Mouse (Mus musculus) embryonic facial prominence, embryonic 12.5 days (tissue): ENCODE data around the gene Scarb1. TPM values are rescaled to one million over a fixed set of nuclear protein-coding genes. Genes with fewer than 3 reads are reported as not detected.

Source experiments
- ATAC-seq: fragments of 200-750 bp; cut with Nextera tagmentation; 2 replicates; pipeline ENCODE4 v1.8.0; 2017; ENCODE audit not compliant: insufficient number of reproducible peaks, insufficient read depth, low FRiP score, low TSS enrichment
- H3K27ac ChIP-seq: fragments of 300-500 bp; sonication (generic); 2 replicates; pipeline ENCODE4 v1.5.1; 2016; ENCODE audit warnings: mild to moderate bottlenecking
- H3K27me3 ChIP-seq: fragments of 300-500 bp; sonication (generic); 2 replicates; pipeline ENCODE4 v1.6.1; 2016; ENCODE audit warnings: mild to moderate bottlenecking, moderate library complexity
- H3K36me3 ChIP-seq: fragments of 300-500 bp; sonication (generic); 2 replicates; pipeline ENCODE4 v1.6.1; 2016; ENCODE audit warnings: mild to moderate bottlenecking
- H3K4me1 ChIP-seq: fragments of 300-500 bp; sonication (generic); 2 replicates; pipeline ENCODE4 v1.6.1; 2016
- H3K4me2 ChIP-seq: fragments of 300-500 bp; sonication (generic); replicated peaks from 2 replicates; pipeline ENCODE4 v1.6.1; 2016; ENCODE audit warnings: mild to moderate bottlenecking, moderate library complexity
- H3K4me3 ChIP-seq: fragments of 300-500 bp; sonication (generic); 2 replicates; pipeline ENCODE4 v1.5.1; 2016; ENCODE audit warnings: mild to moderate bottlenecking
- H3K9ac ChIP-seq: fragments of 300-500 bp; sonication (generic); 2 replicates; pipeline ENCODE4 v1.6.1; 2016; ENCODE audit warnings: mild to moderate bottlenecking, moderate library complexity
- H3K9me3 ChIP-seq: fragments of 300-500 bp; sonication (generic); 2 replicates; pipeline ENCODE4 v1.6.1; 2016; ENCODE audit warnings: mild to moderate bottlenecking, moderate library complexity
- WGBS: fragments of 180-500 bp; shearing (Covaris S2); methylation state at CpG from one replicate; pipeline ENCODE4 v1.1.7; 2016; 5-methylcytosine and 5-hydroxymethylcytosine counted together
- polyA plus RNA-seq: library from polyadenylated mRNA; unstranded; fragments of >200 nt; fragmentation: Nextera tagmentation; extraction: Ambion mirVana; gene quantifications from 2 replicates; pipeline ENCODE4 v1.2.1, GENCODE M21; 2016

The Scarb1 gene
- polyA plus RNA-seq, 1 experiment from 2014 or later = 38.8 TPM

GRCm38 (mm10) chr5:125339851-125340531 lies 903 bp downstream of the Scarb1 start:
- 3% methylated on average over 25 of the region's 25 CpGs for WGBS
- Histone ChIP-seq H3K4me1 (peaks cover 29% of the 10 kb centered on the region), H3K9me3 (no peaks in the 10 kb centered on the region), H3K27ac (no peak overlapping the region), H3K9ac (peak overlapping the region; percentile 71), H3K4me2 (peak overlapping the region; percentile 97), H3K4me3 (peak overlapping the region; percentile 87), H3K27me3 (peaks cover 5% of the 10 kb centered on the region; the same call in 1 of the 2 replicates), H3K36me3 (no peaks in the 10 kb centered on the region)
- ATAC-seq = 0 out of 2 replicates have a peak, but pooled peaks have one; percentile 24

- Histone ChIP-seq H3K4me1 (peaks cover 29% of the 10 kb centered on the region), H3K4me2 (peak overlapping the region; percentile 97), H3K36me3 (no peaks in the 10 kb centered on the region), H3K4me3 (peak overlapping the region; percentile 87), H3K27me3 (peaks cover 5% of the 10 kb centered on the region; the same call in 1 of the 2 replicates), H3K9ac (peak overlapping the region; percentile 71; the same call in 1 of the 2 replicates), H3K27ac (peak overlapping the region; percentile 55), H3K9me3 (no peaks in the 10 kb centered on the region)
- WGBS = 4% methylated on average over 18 of the region's 18 CpGs
- ATAC-seq = no peak; the same call in 1 of the 2 replicates
Observed at GRCm38 (mm10) chr5:125339108-125339751, 1.7 kb downstream of the Scarb1 start.

DNA sequence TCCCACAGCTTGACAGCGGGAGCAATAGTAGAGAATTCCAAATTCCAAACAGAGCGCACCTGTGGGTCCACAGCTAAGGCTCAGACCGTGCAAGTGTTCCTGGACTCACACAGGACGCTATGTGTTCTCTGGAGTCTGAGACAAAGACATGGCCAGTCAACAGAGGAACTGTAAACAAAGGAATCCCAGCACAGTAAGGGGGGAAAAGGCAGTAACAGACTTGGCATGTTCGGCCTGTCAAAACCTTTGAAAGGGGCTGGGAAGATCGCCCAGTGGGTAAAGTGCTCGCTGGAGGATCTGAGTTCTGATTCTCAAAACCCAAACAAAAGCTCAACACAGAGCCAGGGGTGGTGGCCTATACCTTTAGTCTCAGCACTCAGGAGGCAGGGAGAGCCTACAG lies 3.4 kb downstream of the Scarb1 start:
- H3K27ac ChIP-seq = no peak overlapping the region
- peaks cover 29% of the 10 kb centered on the region for H3K4me1 ChIP-seq
- no peak overlapping the region for H3K9ac ChIP-seq
- H3K4me3 ChIP-seq = no peak overlapping the region
- 71% methylated on average over 7 of the region's 7 CpGs for WGBS
- H3K36me3 ChIP-seq = no peaks in the 10 kb centered on the region
- ATAC-seq = no peak
- no peak overlapping the region for H3K4me2 ChIP-seq
- peaks cover 5% of the 10 kb centered on the region; the same call in 1 of the 2 replicates for H3K27me3 ChIP-seq
- no peaks in the 10 kb centered on the region for H3K9me3 ChIP-seq

GRCm38 (mm10) chr5:125337012-125337411 lies 3.9 kb downstream of the Scarb1 start:
- Histone ChIP-seq H3K9me3 (no peaks in the 10 kb centered on the region), H3K4me1 (peaks cover 30% of the 10 kb centered on the region), H3K36me3 (no peaks in the 10 kb centered on the region), H3K27me3 (peaks cover 5% of the 10 kb centered on the region; the same call in 1 of the 2 replicates), H3K9ac (no peak overlapping the region), H3K27ac (no peak overlapping the region), H3K4me2 (no peak overlapping the region), H3K4me3 (no peak overlapping the region)
- no peak for ATAC-seq
- WGBS = 37% methylated on average over 9 of the region's 9 CpGs

DNA sequence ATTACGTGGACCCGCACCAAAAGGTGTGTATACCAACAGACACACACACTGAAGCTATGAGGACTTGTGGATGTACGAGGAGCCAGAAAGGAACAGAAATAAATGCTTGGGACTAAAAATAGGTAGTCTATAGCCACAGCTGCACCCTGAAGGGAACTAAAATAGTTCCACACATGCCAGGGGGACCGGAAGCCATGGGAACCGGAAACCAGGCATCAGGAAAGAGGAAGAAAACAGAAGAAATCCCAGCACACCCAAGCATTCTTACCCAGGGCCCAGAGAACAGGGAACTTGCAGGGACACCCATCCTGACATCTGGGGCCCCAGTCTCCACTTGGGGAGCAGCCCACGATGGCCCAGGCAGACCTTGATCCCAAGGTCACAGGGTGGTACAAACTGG lies 7.9 kb downstream of the Scarb1 start:
- Histone ChIP-seq H3K9me3 (no peaks in the 10 kb centered on the region), H3K9ac (no peak overlapping the region), H3K4me2 (no peak overlapping the region), H3K36me3 (no peaks in the 10 kb centered on the region), H3K27ac (0 out of 2 replicates have a peak overlapping the region, but pooled peaks have one; percentile 7), H3K4me3 (no peak overlapping the region), H3K27me3 (no peaks in the 10 kb centered on the region), H3K4me1 (peaks cover 19% of the 10 kb centered on the region)
- 86% methylated on average over 6 of the region's 6 CpGs for WGBS
- no peak for ATAC-seq

- Histone ChIP-seq H3K9me3 (no peaks in the 10 kb centered on the region), H3K4me3 (no peak overlapping the region), H3K4me2 (no peak overlapping the region), H3K9ac (no peak overlapping the region), H3K36me3 (no peaks in the 10 kb centered on the region), H3K27ac (0 out of 2 replicates have a peak overlapping the region, but pooled peaks have one; percentile 11), H3K27me3 (no peaks in the 10 kb centered on the region), H3K4me1 (peaks cover 19% of the 10 kb centered on the region)
- 90% methylated on average over 4 of the region's 4 CpGs for WGBS
- no peak for ATAC-seq
Observed at GRCm38 (mm10) chr5:125332333-125332732, 8.6 kb downstream of the Scarb1 start.

GRCm38 (mm10) chr5:125331811-125332210 lies 9.1 kb downstream of the Scarb1 start:
- H3K36me3 ChIP-seq = no peaks in the 10 kb centered on the region
- H3K9me3 ChIP-seq = no peaks in the 10 kb centered on the region
- no peak overlapping the region for H3K4me2 ChIP-seq
- H3K9ac ChIP-seq = no peak overlapping the region
- no peak for ATAC-seq
- H3K4me3 ChIP-seq = no peak overlapping the region
- H3K4me1 ChIP-seq = peaks cover 14% of the 10 kb centered on the region
- 35% methylated on average over 3 of the region's 3 CpGs for WGBS
- H3K27me3 ChIP-seq = no peaks in the 10 kb centered on the region
- no peak overlapping the region for H3K27ac ChIP-seq

DNA sequence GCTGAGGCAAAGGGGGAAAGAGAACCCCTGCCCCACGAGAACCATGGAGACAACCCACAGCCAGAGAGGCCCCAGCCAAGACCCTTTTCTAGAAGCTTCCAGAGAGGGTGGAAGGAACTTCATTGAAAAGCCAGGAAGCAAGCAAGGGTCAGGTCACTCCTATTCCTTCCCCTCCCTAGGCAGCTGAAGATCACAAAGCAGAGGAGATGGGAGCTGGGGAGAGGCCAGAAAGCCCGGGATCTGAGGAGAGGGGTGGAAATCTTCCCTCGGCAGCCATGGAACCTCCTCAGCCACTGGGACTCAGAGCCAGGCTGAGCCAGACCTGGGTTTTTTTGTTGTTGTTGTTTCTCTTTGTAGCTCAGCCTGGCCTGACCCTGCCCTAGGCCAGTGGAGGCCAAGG lies 9.8 kb downstream of the Scarb1 start:
- Histone ChIP-seq H3K4me2 (no peak overlapping the region), H3K9ac (no peak overlapping the region), H3K4me1 (peaks cover 14% of the 10 kb centered on the region), H3K9me3 (no peaks in the 10 kb centered on the region), H3K27me3 (no peaks in the 10 kb centered on the region), H3K36me3 (no peaks in the 10 kb centered on the region), H3K27ac (peak overlapping the region; percentile 42; the same call in 1 of the 2 replicates), H3K4me3 (no peak overlapping the region)
- no peak for ATAC-seq
- WGBS = 46% methylated on average over 3 of the region's 3 CpGs

GRCm38 (mm10) chr5:125330656-125331055 lies 10.2 kb downstream of the Scarb1 start:
- H3K27ac ChIP-seq = peak overlapping the region; percentile 42; the same call in 1 of the 2 replicates
- no peaks in the 10 kb centered on the region for H3K9me3 ChIP-seq
- 64% methylated on average over 8 of the region's 8 CpGs for WGBS
- H3K4me3 ChIP-seq = no peak overlapping the region
- peaks cover 14% of the 10 kb centered on the region for H3K4me1 ChIP-seq
- ATAC-seq = no peak
- H3K9ac ChIP-seq = no peak overlapping the region
- H3K27me3 ChIP-seq = no peaks in the 10 kb centered on the region
- no peaks in the 10 kb centered on the region for H3K36me3 ChIP-seq
- no peak overlapping the region for H3K4me2 ChIP-seq

DNA sequence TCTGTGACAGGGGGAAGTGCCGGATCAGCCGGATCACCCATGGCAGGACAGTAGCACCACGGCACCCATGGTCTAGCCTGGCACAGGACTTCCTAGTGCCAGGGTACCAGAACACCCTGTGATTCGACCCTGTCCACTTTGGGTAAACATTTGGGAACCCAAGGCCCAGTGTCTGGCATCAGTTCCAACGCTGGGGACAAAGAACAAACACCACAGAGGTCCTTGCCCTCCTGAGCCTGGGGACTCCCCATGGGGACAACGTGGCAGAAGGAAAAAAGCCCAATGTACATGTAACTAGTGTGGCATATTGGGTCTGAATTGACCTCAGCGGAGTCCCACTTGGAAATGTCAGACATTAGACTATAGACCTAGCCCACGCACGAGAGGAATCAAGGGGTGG lies 10.7 kb downstream of the Scarb1 start:
- Histone ChIP-seq H3K9ac (no peak overlapping the region), H3K27me3 (no peaks in the 10 kb centered on the region), H3K4me1 (peaks cover 14% of the 10 kb centered on the region), H3K27ac (no peak overlapping the region), H3K9me3 (no peaks in the 10 kb centered on the region), H3K4me3 (no peak overlapping the region), H3K36me3 (no peaks in the 10 kb centered on the region), H3K4me2 (no peak overlapping the region)
- 84% methylated on average over 9 of the region's 9 CpGs for WGBS
- no peak for ATAC-seq

- H3K9ac ChIP-seq = no peak overlapping the region; the same call in 1 of the 2 replicates
- WGBS = 60% methylated on average over 18 of the region's 18 CpGs
- no peak overlapping the region for H3K27ac ChIP-seq
Observed at GRCm38 (mm10) chr5:125327596-125328385, 13.1 kb downstream of the Scarb1 start.

More at GRCm38 (mm10) chr5:125327596-125328385, 13.1 kb downstream of the Scarb1 start:
- Histone ChIP-seq H3K4me3 (peak overlapping the region; percentile 24), H3K4me2 (peak overlapping the region; percentile 34), H3K36me3 (no peaks in the 10 kb centered on the region), H3K4me1 (peaks cover 14% of the 10 kb centered on the region), H3K9me3 (no peaks in the 10 kb centered on the region), H3K27me3 (no peaks in the 10 kb centered on the region)
- 0 out of 2 replicates have a peak, but pooled peaks have one; percentile 16 for ATAC-seq
